Mouse (Mus musculus) ES-E14 (cell line): Measurements from ENCODE around the gene Pfdn4.

Source experiments
- CHD2 ChIP-seq: IDR thresholded peaks from 2 replicates; pipeline ENCODE4 v1.6.1; 2014; ENCODE audit warnings: mild to moderate bottlenecking, low read depth, low read length, inconsistent platforms
- ZNF384 ChIP-seq: IDR thresholded peaks from 2 replicates; pipeline ENCODE4 v1.6.1; 2012; ENCODE audit warnings: low read depth, low read length, inconsistent platforms

- TF ChIP-seq ZNF384 (no peak), CHD2 (no peak)
Measured at GRCm38 (mm10) chr2:170544950-170545349, 48.7 kb downstream of the Pfdn4 start.
